In the genomic region with DNA sequence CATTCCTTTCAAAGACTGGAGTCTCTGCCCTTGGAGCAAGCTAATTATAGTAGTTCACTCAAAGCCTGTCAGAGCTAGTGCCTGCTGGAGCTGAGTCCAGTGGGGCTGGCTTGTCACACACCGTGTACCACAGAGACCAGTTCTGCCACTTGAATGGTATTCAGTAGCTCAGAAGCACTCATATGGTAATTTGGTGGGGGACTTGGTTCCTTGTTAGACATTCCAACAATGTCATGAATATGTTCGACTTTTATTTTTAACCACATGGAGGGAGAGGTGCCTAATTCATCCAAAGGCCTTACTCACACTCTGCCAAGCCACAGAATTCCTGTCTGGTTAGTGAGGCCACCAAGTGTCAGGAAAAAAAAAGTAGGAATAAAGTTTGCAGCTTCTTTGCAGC, we compare ENCODE assay signal across 9 mouse cellular contexts. TPM values are rescaled to one million over a fixed set of nuclear protein-coding genes. Genes with fewer than 3 reads are reported as not detected.
DNase-seq lines count a peak whose midpoint lies in the region; ATAC-seq and TF ChIP-seq lines count a peak whose summit lies in the region.
"Had no signal": no experiment of that assay in that cellular context is flagged by ENCODE, and none has a peak within 500 bp of the region (broad histone marks: within the 10 kb centered on the region; RNA-seq: fewer than 3 reads in every experiment).

No protein-coding gene starts in this region.

- no peak overlapping the region for H3K4me2 ChIP-seq in kidney, postnatal 0 days (ENCODE audit: low read length)

- H3K9ac ChIP-seq in kidney, postnatal 0 days (ENCODE audit: low read depth, low read length) = no peak overlapping the region

- ATAC-seq in kidney, postnatal 0 days (replicated peaks; ENCODE audit: low FRiP score, low read depth) = peak; percentile 91
- ATAC-seq in inflammation-experienced regulatory T-cells, adult 6 months = no peak

- WGBS in heart, embryonic 10.5 days = 37% methylated on average over 2 of the region's 2 CpGs
- 48% methylated on average over 2 of the region's 2 CpGs for WGBS in kidney, postnatal 0 days

- peak overlapping the region; percentile 86 for H3K27ac ChIP-seq in heart, embryonic 10.5 days
- H3K27ac ChIP-seq in kidney, postnatal 0 days = peak overlapping the region; percentile 71

- no peak for TF ChIP-seq CTCF in brain, embryonic 14.5 days (IDR thresholded peaks at IDR 0.05; ENCODE audit: borderline replicate concordance, extremely low read depth, insufficient read depth, insufficient read length)
- no peak for TF ChIP-seq CTCF in kidney, postnatal 0 days (IDR thresholded peaks at IDR 0.05; ENCODE audit: low read depth)

- no peaks in the 10 kb centered on the region for H3K9me3 ChIP-seq in heart, embryonic 10.5 days
- no peaks in the 10 kb centered on the region for H3K9me3 ChIP-seq in kidney, postnatal 0 days (replicated peaks; ENCODE audit: low read length)

- DNase-seq in 3T3-L1 (ENCODE audit: low read depth, low spot score) = peak; percentile 95
- DNase-seq in brain, embryonic 14.5 days (ENCODE audit: low read depth) = peak; percentile 94
- DNase-seq in heart, embryonic 10.5 days (ENCODE audit: low spot score) = peak; percentile 83
- DNase-seq in kidney, postnatal 0 days (ENCODE audit: low spot score) = peak; percentile 53
- DNase-seq in urinary bladder, postnatal 14 days (ENCODE audit: low spot score) = no peak
- no peak for DNase-seq in left cerebral cortex, adult 11 months (ENCODE audit: low spot score)
- DNase-seq in cerebellum, postnatal 36 days = no peak
- DNase-seq: right cerebral cortex, postnatal 14 days had no signal

- H3K36me3 ChIP-seq in heart, embryonic 10.5 days = no peaks in the 10 kb centered on the region
- H3K36me3 ChIP-seq in kidney, postnatal 0 days (ENCODE audit: insufficient read depth, low read length) = no peaks in the 10 kb centered on the region

- H3K4me1 ChIP-seq in heart, embryonic 10.5 days = peaks cover 21% of the 10 kb centered on the region; the same call in 1 of the 2 replicates
- peaks cover 8% of the 10 kb centered on the region; the same call in 1 of the 2 replicates for H3K4me1 ChIP-seq in kidney, postnatal 0 days (replicated peaks; ENCODE audit: insufficient read depth, low read length)

- H3K27me3 ChIP-seq in heart, embryonic 10.5 days (ENCODE audit: insufficient read depth, poor library complexity, severe bottlenecking) = no peaks in the 10 kb centered on the region
- no peaks in the 10 kb centered on the region for H3K27me3 ChIP-seq in kidney, postnatal 0 days (ENCODE audit: insufficient read depth, low read length)

- no peak overlapping the region for H3K4me3 ChIP-seq in heart, embryonic 10.5 days
- H3K4me3 ChIP-seq in kidney, postnatal 0 days (replicated peaks; ENCODE audit: low read depth, low read length) = no peak overlapping the region

- TF ChIP-seq POLR2A in brain, embryonic 14.5 days (IDR thresholded peaks at IDR 0.05; ENCODE audit: borderline replicate concordance, extremely low read depth, insufficient read depth, insufficient read length, poor library complexity, severe bottlenecking) = no peak

RNA-seq across cellular contexts. Expression of a gene that starts 15.8 kb away (rescaled TPM):
- polyA plus RNA-seq in brain, embryonic 14.5 days (2012; rRNA removed) = 0.05 and 0.08 TPM in 2 replicates
- polyA plus RNA-seq in heart, embryonic 10.5 days (2016; fragmentation: Nextera tagmentation; extraction: Ambion mirVana) = 0.09 and 0.12 TPM in 2 replicates
- polyA plus RNA-seq in kidney, postnatal 0 days (2015; fragmentation: Nextera tagmentation; extraction: Ambion mirVana) = not detected in 2 replicates
- polyA plus RNA-seq in inflammation-experienced regulatory T-cells, adult 6 months (2017; shearing (Covaris generic)) = not detected

RNA-seq across cellular contexts. Expression of a gene that starts 19.0 kb away (rescaled TPM):
- 110 and 207 TPM in 2 replicates for polyA plus RNA-seq in brain, embryonic 14.5 days (2012; rRNA removed)
- polyA plus RNA-seq in heart, embryonic 10.5 days (2016; fragmentation: Nextera tagmentation; extraction: Ambion mirVana) = 30.1 and 33.2 TPM in 2 replicates
- 39.0 and 43.0 TPM in 2 replicates for polyA plus RNA-seq in kidney, postnatal 0 days (2015; fragmentation: Nextera tagmentation; extraction: Ambion mirVana)
- polyA plus RNA-seq in inflammation-experienced regulatory T-cells, adult 6 months (2017; shearing (Covaris generic)) = 1 to 10 TPM; 3.8 to 5.4 (median 5.2) TPM

RNA-seq across cellular contexts. Expression of a gene that starts 22.7 kb away (rescaled TPM):
- 2.6 and 3.9 TPM in 2 replicates for polyA plus RNA-seq in brain, embryonic 14.5 days (2012; rRNA removed)
- 225 and 307 TPM in 2 replicates for polyA plus RNA-seq in heart, embryonic 10.5 days (2016; fragmentation: Nextera tagmentation; extraction: Ambion mirVana)
- 2.4 and 3.1 TPM in 2 replicates for polyA plus RNA-seq in kidney, postnatal 0 days (2015; fragmentation: Nextera tagmentation; extraction: Ambion mirVana)
- not detected for polyA plus RNA-seq in inflammation-experienced regulatory T-cells, adult 6 months (2017; shearing (Covaris generic))

RNA-seq across cellular contexts. Expression of a gene that starts 35.8 kb away (rescaled TPM):
- polyA plus RNA-seq in brain, embryonic 14.5 days (2012; rRNA removed) = 308 and 321 TPM in 2 replicates
- 115 and 152 TPM in 2 replicates for polyA plus RNA-seq in heart, embryonic 10.5 days (2016; fragmentation: Nextera tagmentation; extraction: Ambion mirVana)
- polyA plus RNA-seq in kidney, postnatal 0 days (2015; fragmentation: Nextera tagmentation; extraction: Ambion mirVana) = 91.8 and 103 TPM in 2 replicates
- polyA plus RNA-seq in inflammation-experienced regulatory T-cells, adult 6 months (2017; shearing (Covaris generic)) = 10 to 100 TPM; 46.0 to 50.6 (median 47.6) TPM

RNA-seq across cellular contexts. Expression of a gene that starts 55.5 kb away (rescaled TPM):
- polyA plus RNA-seq in brain, embryonic 14.5 days (2012; rRNA removed) = 51.5 and 82.9 TPM in 2 replicates
- polyA plus RNA-seq in heart, embryonic 10.5 days (2016; fragmentation: Nextera tagmentation; extraction: Ambion mirVana) = 8.7 and 22.5 TPM in 2 replicates
- polyA plus RNA-seq in kidney, postnatal 0 days (2015; fragmentation: Nextera tagmentation; extraction: Ambion mirVana) = 1.6 and 2.0 TPM in 2 replicates
- under 1 TPM in 2 of 3 experiments, not detected in 1; 0.12 to 0.52 TPM for polyA plus RNA-seq in inflammation-experienced regulatory T-cells, adult 6 months (2017; shearing (Covaris generic))

Comparison
In these comparisons a context has a peak if more than half of its experiments do, and no peak if none do; other contexts are left out.
1. DNase-seq: peak in 3T3-L1 (single experiment), brain, embryonic 14.5 days (single experiment), heart, embryonic 10.5 days (single experiment) and kidney, postnatal 0 days (single experiment); none in urinary bladder, postnatal 14 days (single experiment), left cerebral cortex, adult 11 months (single experiment) and cerebellum, postnatal 36 days (0 of 2).
2. RNA of a gene that starts 22.7 kb away (polyA plus RNA-seq): 225 to 307 TPM in heart, embryonic 10.5 days; 2.6 to 3.9 TPM in brain, embryonic 14.5 days, 2.4 to 3.1 TPM in kidney, postnatal 0 days and not detected in inflammation-experienced regulatory T-cells, adult 6 months; every median in the first group is over 10 times any median in the second.